Mouse (Mus musculus) heart, adult 9 months (tissue): ENCODE data around the gene Zfand2b.

ENCODE experiments used
- DNase-seq, 2 experiments: peaks; one replicate each; pipeline ENCODE4 v3.0.0; 2022; ENCODE audit warnings: low spot score in 2 of 2

Zfand2b gene

GRCm38 (mm10) chr1:75212542-75212941 is 44.1 kb downstream of the Zfand2b start:
- DNase-seq = no peak

DNA sequence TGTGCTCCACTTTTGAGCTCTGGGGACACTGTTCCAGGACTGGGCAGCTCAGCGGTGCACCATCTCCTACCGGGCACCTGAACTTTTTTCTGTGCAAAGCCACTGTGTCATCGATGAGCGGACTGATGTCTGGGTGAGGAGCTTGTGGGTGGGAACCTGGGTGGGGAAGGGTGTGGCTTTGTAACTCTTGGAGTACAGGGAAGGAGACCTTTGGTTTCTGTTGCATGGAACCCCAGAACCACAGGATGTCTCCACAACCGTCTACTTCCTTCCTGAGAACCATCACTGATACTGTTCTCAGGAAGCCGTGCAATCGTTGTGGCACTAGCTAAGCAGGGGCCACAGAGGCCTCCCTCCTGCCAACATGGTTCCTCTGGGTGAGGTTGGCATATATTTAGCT is 44.6 kb downstream of the Zfand2b start:
- no peak for DNase-seq

DNA sequence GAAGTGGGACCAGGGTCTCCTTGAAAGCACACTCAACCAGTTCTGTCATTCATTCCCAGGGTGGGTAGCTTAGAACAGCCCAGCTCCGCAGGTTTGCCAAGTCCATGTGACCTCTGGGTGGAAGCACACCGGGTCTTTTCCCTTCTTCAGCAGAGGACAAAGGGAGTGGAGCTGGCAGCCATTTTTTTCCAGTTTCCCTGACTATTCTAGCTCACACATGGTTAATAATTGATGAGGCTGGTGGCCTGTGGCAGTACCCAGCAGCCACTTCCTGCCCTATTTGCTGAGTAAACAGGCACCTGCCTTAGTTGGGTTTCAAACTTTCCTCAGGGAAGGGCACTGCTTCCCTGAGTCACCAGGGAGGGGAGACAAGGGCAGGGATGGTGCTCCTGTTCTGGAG is 46.0 kb downstream of the Zfand2b start:
- DNase-seq = no peak

GRCm38 (mm10) chr1:75214886-75215285 is 46.4 kb downstream of the Zfand2b start:
- peak; percentile 66 to 83 for DNase-seq

GRCm38 (mm10) chr1:75215785-75216184 is 47.3 kb downstream of the Zfand2b start:
- no peak for DNase-seq

DNA sequence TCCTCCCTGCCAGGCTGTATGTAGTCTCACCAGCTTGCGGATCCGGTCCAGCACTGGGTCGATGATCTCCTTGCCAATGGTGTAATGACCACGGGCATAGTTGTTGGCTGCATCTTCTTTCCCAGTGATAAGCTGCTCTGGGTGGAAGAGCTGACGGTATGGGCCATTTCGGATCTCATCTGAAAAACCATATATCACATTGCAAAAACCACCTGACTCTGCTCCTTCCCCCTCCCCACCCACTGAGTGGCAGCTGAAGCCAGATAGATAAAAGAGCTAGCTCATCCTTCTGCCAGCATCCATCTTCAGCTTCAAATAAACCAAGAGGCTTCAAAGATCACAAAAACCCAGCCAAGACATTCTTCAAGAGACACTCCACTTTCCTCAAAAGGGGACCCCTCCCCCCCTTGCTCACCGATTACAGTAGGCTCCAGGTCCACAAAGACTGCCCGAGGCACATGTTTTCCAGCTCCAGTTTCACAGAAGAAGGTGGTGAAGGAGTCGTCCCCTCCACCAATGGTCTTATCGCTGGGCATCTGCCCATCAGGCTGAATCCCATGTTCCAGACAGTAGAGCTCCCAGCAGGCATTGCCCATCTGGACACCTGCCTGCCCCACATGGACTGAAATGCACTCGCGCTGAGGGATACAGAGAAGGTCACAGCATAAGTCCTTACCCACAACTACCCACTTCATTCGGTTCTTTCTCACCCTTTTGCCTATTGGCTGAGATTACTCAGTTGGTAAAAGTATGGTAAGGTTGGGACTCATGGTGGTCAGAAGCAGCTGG is 48.5 kb downstream of the Zfand2b start:
- DNase-seq = peak; percentile 73 to 74

DNA sequence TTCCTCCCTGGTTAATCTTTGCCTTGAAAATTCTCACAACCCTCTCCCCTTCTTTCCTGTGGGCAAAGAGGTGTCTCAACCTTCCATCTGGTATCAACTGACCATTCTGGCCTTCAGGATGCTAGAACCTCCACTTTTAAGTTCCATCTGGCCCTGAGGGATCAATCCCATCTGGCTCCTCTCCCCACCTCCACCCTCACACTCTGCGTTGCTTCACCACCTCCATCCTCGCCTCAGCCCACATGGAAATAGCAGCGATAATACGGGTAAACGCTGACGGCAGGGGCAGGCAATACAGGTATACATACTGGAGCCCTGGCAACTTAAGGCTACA is 49.4 kb downstream of the Zfand2b start:
- DNase-seq = no peak

DNA sequence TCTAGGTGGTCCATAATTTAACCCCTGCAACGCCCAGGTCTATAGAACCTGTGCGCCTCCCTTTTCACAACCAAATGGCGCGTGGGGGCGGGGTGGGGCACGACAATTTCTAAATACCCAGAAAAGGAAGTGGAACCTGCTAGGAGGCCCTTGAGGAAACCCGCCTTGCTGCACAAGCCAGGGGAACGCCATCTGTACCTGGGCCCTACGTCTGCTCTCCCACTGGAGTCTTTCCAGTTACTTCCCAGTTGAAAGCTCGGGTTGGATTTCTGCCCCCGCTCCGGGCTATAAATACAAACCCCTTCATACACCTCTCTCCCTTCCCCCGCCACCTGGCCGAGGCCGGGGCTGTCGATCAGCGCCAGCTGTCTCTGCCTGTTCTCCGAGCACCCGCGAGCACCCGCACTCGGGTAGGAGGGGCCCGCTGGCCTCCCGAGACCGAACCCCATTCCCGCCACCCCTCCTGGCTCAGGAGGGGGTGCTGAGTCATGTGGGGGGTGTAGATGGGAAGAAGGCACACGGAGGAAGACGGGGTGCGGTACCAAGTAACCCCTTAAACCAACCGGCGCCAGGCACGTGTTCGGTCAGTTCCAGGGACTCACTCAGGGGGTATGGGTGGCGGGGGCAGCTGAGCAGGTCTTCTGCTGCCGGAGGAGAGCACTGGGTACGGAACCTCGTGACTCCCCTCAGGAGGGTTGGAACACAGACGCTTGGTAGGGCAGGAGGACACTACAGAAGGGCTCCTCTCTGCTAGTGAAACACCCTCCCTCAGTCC is 50.0 kb downstream of the Zfand2b start:
- DNase-seq = peak; percentile 75 to 77

GRCm38 (mm10) chr1:75219078-75219477 is 50.6 kb downstream of the Zfand2b start:
- DNase-seq = peak; percentile 89 to 91

DNA sequence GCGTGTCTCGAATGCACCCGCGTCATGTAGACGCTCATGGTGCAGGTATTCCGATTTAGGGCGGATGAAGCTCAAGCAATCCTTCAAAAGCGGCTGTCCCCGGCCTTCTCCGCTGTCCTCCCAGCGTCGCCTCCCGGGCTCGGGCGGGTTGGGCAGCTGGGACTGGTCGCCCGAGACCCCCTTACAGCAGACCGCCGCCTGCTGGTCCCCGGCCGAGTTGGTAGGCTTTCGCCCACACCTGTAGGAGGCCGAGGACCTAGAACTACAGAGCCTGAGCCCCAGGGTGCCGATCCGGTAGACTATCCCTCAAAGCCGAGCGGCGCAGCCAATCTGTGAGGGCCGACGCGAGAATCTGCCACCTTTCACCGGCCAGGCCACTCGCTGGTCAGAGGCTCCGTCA is 51.1 kb downstream of the Zfand2b start, which contains the start of gene Tuba4a:
Gene Tuba4a, minus strand, starts transcription at position 335 of the 400 bp plus-strand sequence.
- no peak for DNase-seq
